Mouse (Mus musculus): ENCODE data around the gene Phgr1. TPM values are rescaled to one million over a fixed set of nuclear protein-coding genes. Genes with fewer than 3 reads are reported as not detected.

The Phgr1 gene
- total RNA-seq, 2 experiments from 2014 or later, result not detected

- H3K4me3 ChIP-seq, result no peak overlapping the region
- H3K27ac ChIP-seq, result no peak overlapping the region
- no peak for DNase-seq (ENCODE audit: extremely low spot score in 1 of 2, low spot score in 2 of 2)
- intact Hi-C loops (cut with DNase I), result no loop called here
- no peak for TF ChIP-seq CTCF (IDR thresholded peaks at IDR 0.05)
These were observed 11.1 kb downstream of the Phgr1 start for GRCm38 (mm10) chr2:118783663-118784062.

- H3K27ac ChIP-seq, result no peak overlapping the region
- intact Hi-C loops (cut with DNase I), result no loop called here
These were observed 14.0 kb downstream of the Phgr1 start for GRCm38 (mm10) chr2:118786525-118786924.

DNA sequence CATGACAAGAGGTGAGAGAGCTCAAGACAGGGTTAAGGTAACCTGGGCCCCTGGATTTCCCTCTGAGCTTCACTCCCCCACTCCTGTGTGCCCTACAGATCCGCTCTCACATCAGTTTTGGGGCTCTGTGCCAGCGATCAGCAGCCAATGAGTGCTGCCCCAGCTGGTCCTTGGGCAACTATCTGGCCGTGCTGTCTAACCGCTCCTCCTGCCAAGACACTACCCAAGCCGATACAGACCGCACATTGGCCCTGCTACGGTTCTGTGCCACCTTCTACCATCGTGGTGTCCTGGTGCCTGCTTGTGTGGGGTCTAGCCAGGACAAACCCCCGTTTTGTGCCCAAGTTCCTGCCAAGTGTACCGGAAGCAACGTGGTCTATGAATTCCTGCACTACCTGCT, 16.9 kb downstream of the Phgr1 start:
- no peak for DNase-seq (ENCODE audit: extremely low spot score in 1 of 2, low spot score in 2 of 2)
- H3K4me3 ChIP-seq, result no peak overlapping the region
- H3K27ac ChIP-seq, result no peak overlapping the region
- no peak for TF ChIP-seq CTCF (IDR thresholded peaks at IDR 0.05)
- intact Hi-C loops (cut with DNase I), result no loop called here

More at GRCm38 (mm10) chr2:118786525-118786924, 14.0 kb downstream of the Phgr1 start:
- DNase-seq (ENCODE audit: extremely low spot score in 1 of 2, low spot score in 2 of 2), result no peak
- TF ChIP-seq CTCF (IDR thresholded peaks at IDR 0.05), result no peak
- H3K4me3 ChIP-seq, result no peak overlapping the region

GRCm38 (mm10) chr2:118790221-118790550, 17.6 kb downstream of the Phgr1 start:
- TF ChIP-seq CTCF (IDR thresholded peaks at IDR 0.05), result no peak
- intact Hi-C loops (cut with DNase I), result no loop called here
- H3K27ac ChIP-seq, result no peak overlapping the region
- no peak for DNase-seq (ENCODE audit: extremely low spot score in 1 of 2, low spot score in 2 of 2)
- H3K4me3 ChIP-seq, result no peak overlapping the region

- no peak overlapping the region for H3K27ac ChIP-seq
- intact Hi-C loops (cut with DNase I), result no loop called here
- DNase-seq (ENCODE audit: extremely low spot score in 1 of 2, low spot score in 2 of 2), result peak; percentile 53 to 62
- TF ChIP-seq CTCF (IDR thresholded peaks at IDR 0.05), result peak; percentile 70
- H3K4me3 ChIP-seq, result no peak overlapping the region
These were observed 18.3 kb downstream of the Phgr1 start for GRCm38 (mm10) chr2:118790551-118791525.

- intact Hi-C loops (cut with DNase I), result no loop called here
- no peak for DNase-seq (ENCODE audit: extremely low spot score in 1 of 2, low spot score in 2 of 2)
- Histone ChIP-seq H3K4me3 (no peak overlapping the region), H3K27ac (no peak overlapping the region)
- no peak for TF ChIP-seq CTCF (IDR thresholded peaks at IDR 0.05)
These were observed 19.2 kb downstream of the Phgr1 start for GRCm38 (mm10) chr2:118791591-118792258.

DNA sequence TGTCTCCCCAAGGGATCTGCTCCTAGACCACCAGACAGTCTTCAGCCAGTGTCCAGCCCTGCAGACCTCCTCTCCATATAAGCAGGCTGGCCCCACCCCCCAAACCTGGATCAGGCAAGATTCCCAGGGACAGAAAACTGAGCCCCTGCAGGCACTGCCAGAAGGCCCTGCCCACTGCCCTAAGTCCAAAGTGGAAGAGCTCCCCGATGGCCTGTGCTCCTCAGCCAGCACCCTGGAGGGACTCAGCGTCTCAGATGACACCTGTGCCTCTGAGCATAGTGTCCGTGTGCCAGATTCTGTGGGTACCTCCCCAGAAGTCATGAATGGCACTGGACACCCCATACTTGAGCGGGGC, 19.7 kb downstream of the Phgr1 start:
- intact Hi-C loops (cut with DNase I), result no loop called here
- no peak overlapping the region for H3K27ac ChIP-seq
- H3K4me3 ChIP-seq, result no peak overlapping the region
- DNase-seq (ENCODE audit: extremely low spot score in 1 of 2, low spot score in 2 of 2), result no peak
- no peak for TF ChIP-seq CTCF (IDR thresholded peaks at IDR 0.05)

DNA sequence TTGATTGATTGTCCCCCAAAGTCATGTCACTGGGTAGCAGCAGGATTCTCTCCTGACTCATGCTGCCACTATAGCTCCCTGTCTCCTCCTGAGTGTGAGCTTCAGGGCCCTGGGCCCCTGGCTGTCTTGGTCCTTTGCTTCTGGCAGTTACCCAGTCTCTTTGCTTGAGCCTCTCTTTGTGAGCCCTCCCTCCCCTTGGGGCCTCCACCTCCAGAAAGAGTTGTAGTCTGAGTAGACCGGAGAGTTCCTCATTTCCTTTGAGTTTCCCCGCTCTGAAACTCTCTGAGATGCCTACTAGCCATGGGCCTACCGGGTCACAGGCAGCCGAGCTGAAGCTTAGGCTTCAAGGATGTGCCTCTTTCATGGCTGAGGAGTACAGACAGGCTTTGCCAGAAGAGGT, 21.1 kb downstream of the Phgr1 start:
- DNase-seq (ENCODE audit: extremely low spot score in 1 of 2, low spot score in 2 of 2), result no peak

GRCm38 (mm10) chr2:118802542-118803118, 30.1 kb downstream of the Phgr1 start:
- H3K27ac ChIP-seq, result no peak overlapping the region
- H3K4me3 ChIP-seq, result no peak overlapping the region
- DNase-seq (ENCODE audit: extremely low spot score in 1 of 2, low spot score in 2 of 2), result no peak
- intact Hi-C loops (cut with DNase I), result no loop called here
- TF ChIP-seq CTCF (IDR thresholded peaks at IDR 0.05), result no peak

More for the DNA sequence above, 21.1 kb downstream of the Phgr1 start:
- no peak for TF ChIP-seq CTCF (IDR thresholded peaks at IDR 0.05)
- no peak overlapping the region for H3K4me3 ChIP-seq
- intact Hi-C loops (cut with DNase I), result no loop called here
- no peak overlapping the region for H3K27ac ChIP-seq

GRCm38 (mm10) chr2:118804474-118804873, 31.9 kb downstream of the Phgr1 start:
- Histone ChIP-seq H3K4me3 (no peak overlapping the region), H3K27ac (no peak overlapping the region)
- intact Hi-C loops (cut with DNase I), result no loop called here
- TF ChIP-seq CTCF (IDR thresholded peaks at IDR 0.05), result no peak
- no peak for DNase-seq (ENCODE audit: extremely low spot score in 1 of 2, low spot score in 2 of 2)

- no peak for TF ChIP-seq CTCF (IDR thresholded peaks at IDR 0.05)
- no peak overlapping the region for H3K4me3 ChIP-seq
- intact Hi-C loops (cut with DNase I), result no loop called here
- no peak overlapping the region for H3K27ac ChIP-seq
- no peak for DNase-seq (ENCODE audit: extremely low spot score in 1 of 2, low spot score in 2 of 2)
These were observed 32.6 kb downstream of the Phgr1 start for GRCm38 (mm10) chr2:118805137-118805536.

DNA sequence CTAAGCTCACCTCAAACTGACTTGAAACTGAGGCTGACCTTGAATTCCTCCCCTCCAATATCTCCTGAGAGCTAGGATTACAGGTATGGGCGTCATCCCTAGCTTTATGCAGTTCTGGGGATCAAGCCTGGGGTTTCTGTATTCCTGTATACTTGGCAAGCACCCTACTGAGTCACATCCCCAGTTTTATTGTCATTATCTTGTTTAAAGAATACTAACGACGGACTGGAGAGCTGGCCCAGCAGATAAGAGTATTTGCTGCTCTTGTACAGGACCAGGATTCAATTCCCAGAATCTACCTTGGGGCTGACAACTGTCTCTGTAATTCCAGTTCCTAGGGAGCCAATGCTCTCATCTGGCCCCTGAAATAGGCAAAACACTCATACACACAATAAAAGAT, 33.2 kb downstream of the Phgr1 start:
- no peak for TF ChIP-seq CTCF (IDR thresholded peaks at IDR 0.05)
- H3K4me3 ChIP-seq, result no peak overlapping the region
- intact Hi-C loops (cut with DNase I), result no loop called here
- no peak overlapping the region for H3K27ac ChIP-seq
- DNase-seq (ENCODE audit: extremely low spot score in 1 of 2, low spot score in 2 of 2), result no peak

Measured in left cerebral cortex, adult 2 months (tissue).